Mouse (Mus musculus): Measurements from ENCODE around the gene Gm1993.
"Not testable (repeated sequence)": the region's sequence is repeated elsewhere in the genome, so short reads cannot be mapped to it uniquely, and the experiment has no call there.

Gm1993 gene

DNA sequence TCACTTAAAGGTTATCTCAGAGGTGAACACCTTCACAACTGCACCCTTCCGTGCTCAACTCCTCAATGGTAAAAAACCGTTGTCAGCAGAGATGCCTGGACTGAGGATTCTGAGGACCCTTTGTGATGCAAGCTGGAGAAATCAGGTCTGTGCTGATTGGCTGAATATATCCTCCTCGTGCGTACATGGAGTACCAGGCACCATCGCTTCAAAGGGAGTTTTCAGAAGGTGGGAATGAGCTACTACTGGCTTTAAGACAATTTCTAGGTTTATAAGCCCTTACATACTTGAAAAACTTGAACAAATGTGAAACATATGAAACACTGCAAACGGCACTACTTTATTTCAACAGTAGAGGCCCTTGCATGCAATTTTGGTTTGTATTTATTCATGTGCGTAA, at the start of gene Gm1993:
Gene Gm1993 (minus strand): TSS at position 101 of the 400 bp plus-strand sequence.
- DNase-seq (ENCODE audit: low read depth in 1 of 2, low spot score in 2 of 2) = not testable (repeated sequence)

All from monocyte, adult 2 months (primary cell).